Mouse (Mus musculus): ENCODE results near the gene Col5a1. TPM values are rescaled to one million over a fixed set of nuclear protein-coding genes. Genes with fewer than 3 reads are reported as not detected.

The Col5a1 gene
- polyA plus RNA-seq, 1 experiment from 2014 or later: 124 TPM

DNA sequence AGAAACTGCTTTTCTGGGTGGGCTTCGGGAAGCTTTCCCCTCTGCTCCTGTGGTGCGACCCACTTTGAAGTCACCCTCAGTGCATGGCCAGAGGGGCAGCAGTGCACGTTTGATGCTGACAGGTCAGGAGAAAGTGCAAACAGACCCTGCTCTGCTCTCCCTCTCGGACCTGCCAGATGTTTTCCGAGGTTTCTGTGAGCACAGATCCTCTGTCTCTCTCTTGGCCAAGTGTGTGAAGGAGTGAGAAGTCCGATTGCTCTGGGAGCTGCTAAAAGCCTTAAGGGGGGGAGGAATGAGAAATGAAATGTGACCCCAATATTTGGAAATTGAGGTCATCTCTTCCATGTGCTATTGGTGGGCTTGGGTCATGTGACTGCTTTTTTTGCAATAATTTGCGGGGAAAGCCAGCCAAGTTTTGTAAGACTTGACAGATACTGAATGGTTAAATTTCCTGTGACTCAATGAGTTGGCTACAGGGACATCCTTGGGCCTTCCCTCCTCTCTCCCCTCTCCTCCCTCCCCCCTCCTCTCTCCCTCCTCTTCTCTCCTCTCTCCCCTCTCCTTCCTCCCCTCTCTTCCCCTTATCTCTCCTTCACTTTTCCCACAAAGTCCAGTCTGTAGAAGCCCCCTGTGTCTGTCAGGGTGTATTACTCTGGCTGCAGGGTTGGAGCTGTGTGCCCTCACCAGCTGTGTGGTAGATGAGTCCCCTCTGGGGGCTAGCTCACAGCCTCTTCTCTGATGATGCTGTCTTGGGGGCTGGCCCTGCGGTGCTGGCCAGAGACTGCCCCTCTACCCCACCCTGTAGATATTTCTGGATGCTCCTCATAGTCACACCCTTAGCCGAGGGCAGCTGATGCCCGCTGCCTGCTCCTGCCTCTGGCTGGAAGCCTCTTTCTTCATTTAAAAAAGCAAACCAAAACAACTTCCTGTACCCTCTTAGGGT, 2.6 kb downstream of the Col5a1 start:
- WGBS: 13% methylated on average over 10 of the region's 10 CpGs
- Histone ChIP-seq H3K27ac (ENCODE audit: low read depth) (peak overlapping the region; percentile 93), H3K9me3 (ENCODE audit: control insufficient read depth, low read length) (no peaks in the 10 kb centered on the region), H3K36me3 (ENCODE audit: control insufficient read depth, insufficient read depth, low read length) (peaks cover 3% of the 10 kb centered on the region; the same call in 1 of the 2 replicates), H3K9ac (ENCODE audit: low read length) (peak overlapping the region; percentile 85), H3K27me3 (replicated peaks; ENCODE audit: control insufficient read depth, insufficient read depth, low read length) (no peaks in the 10 kb centered on the region), H3K4me2 (ENCODE audit: low read length) (peak overlapping the region; percentile 58), H3K4me1 (replicated peaks; ENCODE audit: control insufficient read depth, insufficient read depth, low read length) (peaks cover 27% of the 10 kb centered on the region), H3K4me3 (ENCODE audit: low read depth, low read length) (peak overlapping the region; percentile 67)
- ATAC-seq (replicated peaks; ENCODE audit: low FRiP score, low TSS enrichment, low read depth) (no peak), DNase-seq (ENCODE audit: low spot score) (peak; percentile 63)

DNA sequence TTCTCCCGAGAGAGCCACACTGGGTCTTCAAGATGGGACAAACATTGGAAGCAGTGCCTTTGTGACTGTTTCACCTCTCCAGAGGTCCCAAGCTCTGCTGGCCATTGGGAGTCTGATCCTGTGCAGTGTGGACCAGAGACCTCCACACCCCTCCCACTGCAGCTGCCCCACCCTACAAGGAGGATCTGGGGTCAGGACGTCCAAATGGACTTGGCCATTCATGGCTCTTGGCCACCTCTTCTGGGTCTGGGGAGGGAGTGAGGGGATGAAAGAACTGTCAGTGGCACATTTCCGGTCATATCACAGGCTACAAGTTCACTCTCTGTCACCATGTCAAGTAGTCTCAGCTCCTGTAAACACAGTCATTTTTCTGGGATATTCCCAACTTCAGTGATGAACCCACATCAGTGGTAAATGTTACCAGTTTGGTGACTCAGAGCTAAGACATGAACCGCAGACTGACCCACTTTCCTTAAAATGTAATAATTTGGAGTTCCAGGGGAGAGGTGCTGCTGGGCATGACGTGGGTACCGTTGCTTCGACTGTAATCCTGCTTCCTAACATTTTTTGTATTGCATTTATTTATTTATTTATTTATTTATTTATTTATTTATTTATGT, 5.8 kb downstream of the Col5a1 start:
- 87% methylated on average over 7 of the region's 7 CpGs for WGBS
- H3K4me1 ChIP-seq (replicated peaks; ENCODE audit: control insufficient read depth, insufficient read depth, low read length): peaks cover 17% of the 10 kb centered on the region
- no peak overlapping the region for H3K27ac ChIP-seq (ENCODE audit: low read depth)
- H3K27me3 ChIP-seq (replicated peaks; ENCODE audit: control insufficient read depth, insufficient read depth, low read length): no peaks in the 10 kb centered on the region
- H3K4me2 ChIP-seq (ENCODE audit: low read length): no peak overlapping the region
- no peak overlapping the region for H3K4me3 ChIP-seq (ENCODE audit: low read depth, low read length)
- ATAC-seq (replicated peaks; ENCODE audit: low FRiP score, low TSS enrichment, low read depth): no peak
- no peak for DNase-seq (ENCODE audit: low spot score)
- peaks cover 3% of the 10 kb centered on the region; the same call in 1 of the 2 replicates for H3K36me3 ChIP-seq (ENCODE audit: control insufficient read depth, insufficient read depth, low read length)
- H3K9me3 ChIP-seq (ENCODE audit: control insufficient read depth, low read length): no peaks in the 10 kb centered on the region
- no peak overlapping the region for H3K9ac ChIP-seq (ENCODE audit: low read length)

DNA sequence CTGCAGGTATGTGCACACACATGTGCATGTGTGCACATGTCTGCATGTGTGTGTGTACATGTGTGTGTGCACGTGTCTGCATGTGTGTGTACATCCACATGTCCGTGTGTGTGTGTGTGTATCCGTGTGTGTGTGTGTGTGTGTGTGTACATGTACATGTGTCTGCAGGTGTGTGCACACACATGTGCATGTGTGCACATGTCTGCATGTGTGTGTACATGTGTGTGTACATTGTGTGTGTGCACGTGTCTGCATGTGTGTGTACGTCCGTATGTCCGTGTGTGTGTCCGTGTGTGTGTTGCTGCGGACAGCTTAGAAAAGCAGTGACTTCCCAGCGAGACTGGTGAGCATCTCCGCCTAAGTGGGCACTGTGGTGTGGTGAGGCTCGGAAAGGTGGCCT, 6.8 kb downstream of the Col5a1 start:
- Histone ChIP-seq H3K27ac (ENCODE audit: low read depth) (no peak overlapping the region), H3K9ac (ENCODE audit: low read length) (no peak overlapping the region), H3K9me3 (ENCODE audit: control insufficient read depth, low read length) (no peaks in the 10 kb centered on the region), H3K4me2 (ENCODE audit: low read length) (no peak overlapping the region), H3K4me3 (ENCODE audit: low read depth, low read length) (no peak overlapping the region), H3K4me1 (replicated peaks; ENCODE audit: control insufficient read depth, insufficient read depth, low read length) (peaks cover 17% of the 10 kb centered on the region), H3K27me3 (replicated peaks; ENCODE audit: control insufficient read depth, insufficient read depth, low read length) (no peaks in the 10 kb centered on the region), H3K36me3 (ENCODE audit: control insufficient read depth, insufficient read depth, low read length) (peaks cover 3% of the 10 kb centered on the region; the same call in 1 of the 2 replicates)
- WGBS: 94% methylated on average over 12 of the region's 12 CpGs
- no peak for DNase-seq (ENCODE audit: low spot score)
- no peak for ATAC-seq (replicated peaks; ENCODE audit: low FRiP score, low TSS enrichment, low read depth)

DNA sequence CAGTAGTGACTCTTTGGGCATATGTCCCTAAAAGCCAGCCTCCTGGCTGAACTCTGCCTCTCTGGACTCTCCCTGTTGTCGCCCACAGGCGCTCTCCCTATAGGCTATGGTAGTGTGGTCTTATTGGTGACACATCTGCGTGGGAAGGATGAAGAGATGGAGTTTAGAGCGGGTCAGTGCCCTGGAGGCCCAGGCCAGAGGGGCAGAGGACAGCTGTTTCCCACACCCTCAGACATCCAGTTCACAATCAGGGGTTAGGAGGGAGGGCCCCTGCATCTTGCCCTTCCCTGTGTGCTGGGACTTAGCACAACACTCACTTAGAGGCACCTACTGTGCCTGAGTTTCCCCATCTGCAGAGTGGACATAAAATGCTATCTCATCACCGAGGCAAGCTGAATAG, 8.8 kb downstream of the Col5a1 start:
- Histone ChIP-seq H3K27me3 (replicated peaks; ENCODE audit: control insufficient read depth, insufficient read depth, low read length) (no peaks in the 10 kb centered on the region), H3K9ac (ENCODE audit: low read length) (no peak overlapping the region), H3K27ac (ENCODE audit: low read depth) (no peak overlapping the region), H3K4me1 (replicated peaks; ENCODE audit: control insufficient read depth, insufficient read depth, low read length) (peaks cover 13% of the 10 kb centered on the region), H3K4me3 (ENCODE audit: low read depth, low read length) (no peak overlapping the region), H3K9me3 (ENCODE audit: control insufficient read depth, low read length) (no peaks in the 10 kb centered on the region), H3K36me3 (ENCODE audit: control insufficient read depth, insufficient read depth, low read length) (peaks cover 3% of the 10 kb centered on the region; the same call in 1 of the 2 replicates), H3K4me2 (ENCODE audit: low read length) (no peak overlapping the region)
- DNase-seq (ENCODE audit: low spot score): no peak
- WGBS: 84% methylated on average over 5 of the region's 5 CpGs
- no peak for ATAC-seq (replicated peaks; ENCODE audit: low FRiP score, low TSS enrichment, low read depth)

DNA sequence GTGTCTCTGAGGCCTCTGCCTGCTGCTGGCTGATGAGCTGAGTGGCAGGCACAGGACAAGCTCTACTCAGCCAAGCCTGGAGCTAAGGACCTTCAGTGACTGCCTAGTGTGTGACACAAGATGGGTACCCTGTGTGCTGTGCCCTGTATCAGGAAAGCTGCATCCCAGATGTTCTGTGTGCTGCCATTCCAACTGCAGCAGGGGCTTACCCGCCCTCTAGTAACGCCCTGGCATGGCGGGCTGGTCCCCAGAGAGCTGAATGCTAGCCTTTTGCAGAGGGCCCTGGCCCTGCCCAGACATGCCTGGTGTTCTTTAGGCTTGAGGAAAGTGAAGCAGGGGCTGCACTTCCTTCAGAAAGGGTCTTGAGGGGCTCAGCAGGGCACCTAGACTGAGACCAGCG, 9.4 kb downstream of the Col5a1 start:
- H3K27me3 ChIP-seq (replicated peaks; ENCODE audit: control insufficient read depth, insufficient read depth, low read length): no peaks in the 10 kb centered on the region
- peaks cover 3% of the 10 kb centered on the region; the same call in 1 of the 2 replicates for H3K36me3 ChIP-seq (ENCODE audit: control insufficient read depth, insufficient read depth, low read length)
- 79% methylated on average over 4 of the region's 4 CpGs for WGBS

DNA sequence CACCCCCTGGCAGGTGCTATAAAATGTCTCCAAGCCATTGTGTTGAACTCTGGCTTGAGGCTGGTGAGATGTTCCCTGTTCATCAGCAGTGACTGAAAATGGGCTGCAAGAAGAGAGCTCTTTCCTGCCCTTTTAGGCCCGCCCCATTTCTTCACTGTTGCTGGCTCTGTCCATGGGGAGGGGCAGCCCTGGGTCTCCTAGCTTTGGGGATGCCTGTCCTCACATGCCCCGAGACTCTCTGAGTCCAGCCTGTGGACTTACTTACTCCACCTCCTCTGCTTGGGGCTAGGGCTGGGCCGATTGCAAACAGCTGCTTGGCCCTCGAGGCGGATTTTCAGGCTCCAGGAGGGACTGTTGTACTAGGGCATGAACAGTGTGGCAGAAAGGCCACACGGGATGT, 10.9 kb downstream of the Col5a1 start:
- no peaks in the 10 kb centered on the region for H3K27me3 ChIP-seq (replicated peaks; ENCODE audit: control insufficient read depth, insufficient read depth, low read length)
- H3K4me2 ChIP-seq (ENCODE audit: low read length): no peak overlapping the region
- ATAC-seq (replicated peaks; ENCODE audit: low FRiP score, low TSS enrichment, low read depth) (no peak), DNase-seq (ENCODE audit: low spot score) (no peak)
- H3K4me3 ChIP-seq (ENCODE audit: low read depth, low read length): no peak overlapping the region
- H3K4me1 ChIP-seq (replicated peaks; ENCODE audit: control insufficient read depth, insufficient read depth, low read length): peaks cover 23% of the 10 kb centered on the region; the same call in 1 of the 2 replicates
- H3K9me3 ChIP-seq (ENCODE audit: control insufficient read depth, low read length): no peaks in the 10 kb centered on the region
- no peaks in the 10 kb centered on the region for H3K36me3 ChIP-seq (ENCODE audit: control insufficient read depth, insufficient read depth, low read length)
- H3K27ac ChIP-seq (ENCODE audit: low read depth): no peak overlapping the region
- WGBS: 59% methylated on average over 6 of the region's 6 CpGs
- no peak overlapping the region for H3K9ac ChIP-seq (ENCODE audit: low read length)

More for the DNA sequence above, 9.4 kb downstream of the Col5a1 start:
- H3K9me3 ChIP-seq (ENCODE audit: control insufficient read depth, low read length): no peaks in the 10 kb centered on the region
- H3K4me1 ChIP-seq (replicated peaks; ENCODE audit: control insufficient read depth, insufficient read depth, low read length): peaks cover 15% of the 10 kb centered on the region; the same call in 1 of the 2 replicates
- ATAC-seq (replicated peaks; ENCODE audit: low FRiP score, low TSS enrichment, low read depth): no peak
- H3K4me3 ChIP-seq (ENCODE audit: low read depth, low read length): no peak overlapping the region
- DNase-seq (ENCODE audit: low spot score): no peak
- no peak overlapping the region for H3K4me2 ChIP-seq (ENCODE audit: low read length)
- H3K9ac ChIP-seq (ENCODE audit: low read length): no peak overlapping the region
- no peak overlapping the region for H3K27ac ChIP-seq (ENCODE audit: low read depth)

DNA sequence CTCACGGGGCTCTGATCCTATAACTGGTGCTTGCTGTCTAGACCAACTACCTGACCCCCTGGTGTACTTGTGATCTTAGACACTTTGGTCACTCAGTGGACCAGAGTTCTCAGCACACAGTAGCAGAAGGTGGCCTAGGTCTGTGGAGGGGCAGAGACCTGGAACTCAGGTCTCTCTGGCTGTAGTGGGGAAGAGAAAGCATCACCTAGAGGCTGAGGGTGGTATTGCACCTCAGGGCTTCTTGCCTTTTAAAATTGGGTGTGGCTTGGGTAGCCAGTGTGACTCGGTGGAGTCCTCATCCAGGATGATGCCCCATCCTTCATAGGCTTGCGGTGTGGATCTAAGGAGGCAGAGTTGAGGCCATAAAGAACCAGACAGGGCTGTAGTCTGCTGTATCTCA, 13.7 kb downstream of the Col5a1 start:
- ATAC-seq (replicated peaks; ENCODE audit: low FRiP score, low TSS enrichment, low read depth) (no peak), DNase-seq (ENCODE audit: low spot score) (peak; percentile 82)
- Histone ChIP-seq H3K9ac (ENCODE audit: low read length) (no peak overlapping the region), H3K9me3 (ENCODE audit: control insufficient read depth, low read length) (no peaks in the 10 kb centered on the region), H3K4me1 (replicated peaks; ENCODE audit: control insufficient read depth, insufficient read depth, low read length) (peaks cover 23% of the 10 kb centered on the region; the same call in 1 of the 2 replicates), H3K27ac (ENCODE audit: low read depth) (no peak overlapping the region), H3K4me3 (ENCODE audit: low read depth, low read length) (no peak overlapping the region), H3K36me3 (ENCODE audit: control insufficient read depth, insufficient read depth, low read length) (no peaks in the 10 kb centered on the region), H3K4me2 (ENCODE audit: low read length) (no peak overlapping the region), H3K27me3 (replicated peaks; ENCODE audit: control insufficient read depth, insufficient read depth, low read length) (no peaks in the 10 kb centered on the region)
- 60% methylated on average over 3 of the region's 3 CpGs for WGBS

DNA sequence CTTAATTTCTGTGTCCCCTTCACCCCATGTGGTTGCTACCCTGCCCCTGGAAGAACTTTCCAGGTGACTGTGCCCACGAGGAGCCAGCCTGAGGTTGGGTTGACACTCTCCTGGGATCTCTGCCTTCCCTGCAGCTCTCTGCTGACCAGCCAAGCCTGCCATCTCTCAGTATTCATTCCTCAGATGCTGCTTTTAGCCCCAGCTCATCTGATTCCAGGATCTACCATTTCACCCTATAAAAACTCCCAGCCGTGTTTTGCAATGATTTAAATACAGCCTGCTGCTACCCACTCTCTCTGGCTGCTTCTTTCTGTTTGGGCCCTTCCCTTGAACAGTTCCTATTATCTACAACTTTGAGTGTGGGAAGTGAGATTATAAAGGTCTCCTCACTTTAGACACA, 14.9 kb downstream of the Col5a1 start:
- DNase-seq (ENCODE audit: low spot score) (no peak), ATAC-seq (replicated peaks; ENCODE audit: low FRiP score, low TSS enrichment, low read depth) (no peak)
- H3K27me3 ChIP-seq (replicated peaks; ENCODE audit: control insufficient read depth, insufficient read depth, low read length): no peaks in the 10 kb centered on the region
- H3K36me3 ChIP-seq (ENCODE audit: control insufficient read depth, insufficient read depth, low read length): no peaks in the 10 kb centered on the region
- peak overlapping the region; percentile 34 for H3K27ac ChIP-seq (ENCODE audit: low read depth)
- H3K9me3 ChIP-seq (ENCODE audit: control insufficient read depth, low read length): no peaks in the 10 kb centered on the region
- H3K4me2 ChIP-seq (ENCODE audit: low read length): no peak overlapping the region
- H3K4me3 ChIP-seq (ENCODE audit: low read depth, low read length): no peak overlapping the region
- 33% methylated on average over 2 of the region's 2 CpGs for WGBS
- peaks cover 23% of the 10 kb centered on the region; the same call in 1 of the 2 replicates for H3K4me1 ChIP-seq (replicated peaks; ENCODE audit: control insufficient read depth, insufficient read depth, low read length)
- no peak overlapping the region for H3K9ac ChIP-seq (ENCODE audit: low read length)
